In genomic region chr13:95657171-95657570, GRCm38 (mm10) we compare ENCODE assay signal across 14 mouse cellular contexts. TPM values are rescaled to one million over a fixed set of nuclear protein-coding genes. Genes with fewer than 3 reads are reported as not detected.
DNase-seq lines count a peak whose midpoint lies in the region; ATAC-seq and TF ChIP-seq lines count a peak whose summit lies in the region.
"Had no signal": no experiment of that assay in that cellular context is flagged by ENCODE, and none has a peak within 500 bp of the region (broad histone marks: within the 10 kb centered on the region; RNA-seq: fewer than 3 reads in every experiment).

No protein-coding gene starts in this region.

- 67% methylated on average over 9 of the region's 9 CpGs for WGBS in kidney, adult 2 months
- 16% methylated on average over 9 of the region's 9 CpGs for WGBS in liver, embryonic 13.5 days (ENCODE audit: insufficient replicate concordance)
- 72% methylated on average over 9 of the region's 9 CpGs for WGBS in forebrain, postnatal 0 days

- intact Hi-C loops in left cerebral cortex, postnatal 10 days (cut with DNase I) = no loop called here

- no peak overlapping the region for H3K27ac ChIP-seq in kidney, adult 2 months (ENCODE audit: insufficient read depth, low read depth, low read length)
- peak overlapping the region; percentile 86 for H3K27ac ChIP-seq in ES-E14 (ENCODE audit: insufficient read depth, low read depth, low read length, poor library complexity, severe bottlenecking)
- H3K27ac ChIP-seq in liver, embryonic 13.5 days = peak overlapping the region; percentile 56
- no peak overlapping the region for H3K27ac ChIP-seq in forebrain, postnatal 0 days (ENCODE audit: low read depth, low read length)
- H3K27ac ChIP-seq: forebrain, embryonic 15.5 days; left cerebral cortex, adult 2 months had no signal

- peak; percentile 89 for ATAC-seq in liver, embryonic 13.5 days (ENCODE audit: low read depth)
- no peak for ATAC-seq in forebrain, postnatal 0 days
- ATAC-seq: forebrain, embryonic 15.5 days had no signal

- H3K9ac ChIP-seq in ES-E14 (ENCODE audit: insufficient read depth, low read depth, low read length, poor library complexity, severe bottlenecking) = no peak overlapping the region
- H3K9ac ChIP-seq in liver, embryonic 13.5 days = peak overlapping the region; percentile 14; the same call in 1 of the 2 replicates
- H3K9ac ChIP-seq in forebrain, postnatal 0 days = no peak overlapping the region
- H3K9ac ChIP-seq: forebrain, embryonic 15.5 days had no signal

- no peaks in the 10 kb centered on the region for H3K27me3 ChIP-seq in kidney, adult 2 months (replicated peaks; ENCODE audit: control insufficient read depth, insufficient read depth, low read length)
- no peaks in the 10 kb centered on the region for H3K27me3 ChIP-seq in liver, embryonic 13.5 days
- no peaks in the 10 kb centered on the region for H3K27me3 ChIP-seq in forebrain, postnatal 0 days (ENCODE audit: insufficient read depth, low read length)
- H3K27me3 ChIP-seq: forebrain, embryonic 15.5 days had no signal

- no peak overlapping the region for H3K4me3 ChIP-seq in kidney, adult 2 months (ENCODE audit: insufficient read depth, low read depth, low read length)
- H3K4me3 ChIP-seq in ES-E14 (ENCODE audit: insufficient read depth in 1 of 2, low read depth in 1 of 2, low read length in 2 of 2, poor library complexity in 1 of 2, severe bottlenecking in 1 of 2) = no peak overlapping the region
- H3K4me3 ChIP-seq in liver, embryonic 13.5 days (replicated peaks) = no peak overlapping the region
- H3K4me3 ChIP-seq in forebrain, postnatal 0 days (ENCODE audit: low read depth, low read length) = no peak overlapping the region
- H3K4me3 ChIP-seq: forebrain, embryonic 15.5 days; left cerebral cortex, adult 2 months had no signal

- no peaks in the 10 kb centered on the region for H3K9me3 ChIP-seq in ES-E14 (ENCODE audit: control insufficient read depth, insufficient read depth, low read depth, low read length)
- H3K9me3 ChIP-seq in liver, embryonic 13.5 days (replicated peaks) = no peaks in the 10 kb centered on the region
- H3K9me3 ChIP-seq in forebrain, postnatal 0 days (ENCODE audit: low read length) = no peaks in the 10 kb centered on the region
- H3K9me3 ChIP-seq: forebrain, embryonic 15.5 days had no signal

- no peaks in the 10 kb centered on the region for H3K4me1 ChIP-seq in kidney, adult 2 months (ENCODE audit: control insufficient read depth, insufficient read depth, low read length)
- H3K4me1 ChIP-seq in ES-E14 (ENCODE audit: control insufficient read depth in 2 of 2, insufficient read depth in 2 of 2, low read length in 2 of 2, poor library complexity in 1 of 2) = peaks cover 10 to 20% of the 10 kb centered on the region in 2 experiments; a peak in 2 of 4 replicates
- H3K4me1 ChIP-seq in liver, embryonic 13.5 days (replicated peaks) = peaks cover 53% of the 10 kb centered on the region
- no peaks in the 10 kb centered on the region for H3K4me1 ChIP-seq in forebrain, postnatal 0 days (ENCODE audit: insufficient read depth)

- H3K4me2 ChIP-seq in liver, embryonic 13.5 days = peak overlapping the region; percentile 9; the same call in 1 of the 2 replicates
- H3K4me2 ChIP-seq in forebrain, postnatal 0 days (ENCODE audit: low read depth) = no peak overlapping the region
- H3K4me2 ChIP-seq: forebrain, embryonic 15.5 days had no signal

- no peak for TF ChIP-seq POLR2A in kidney, adult 2 months (IDR thresholded peaks at IDR 0.05; ENCODE audit: low read depth, low read length)

- in situ Hi-C loops in ES-E14 (cut with MboI; ENCODE audit: low sequenced_read_pairs in 2 of 2, unreplicated experiment in 2 of 2) = no loop called here

- DNase-seq in adrenal gland, adult 2 months = peak; percentile 23
- DNase-seq in adrenal gland, adult 18-20 months (ENCODE audit: low spot score in 2 of 2) = no peak
- peak; percentile 29 for DNase-seq in kidney, adult 2 months
- DNase-seq in kidney, adult 8-10 months = no peak
- peak; percentile 61 for DNase-seq in ES-E14 (ENCODE audit: low read depth, low spot score)
- peak; percentile 24 for DNase-seq in liver, embryonic 13.5 days
- DNase-seq in forebrain, postnatal 0 days = no peak
- DNase-seq in left cerebral cortex, postnatal 10 days (ENCODE audit: extremely low spot score in 1 of 2, low spot score in 2 of 2) = no peak
- DNase-seq: gastrocnemius, postnatal 36 days; kidney, adult 18-20 months; retina, postnatal 1 day; thymus, postnatal 36 days had no signal

- no peak for TF ChIP-seq CTCF in kidney, adult 2 months (conservative IDR thresholded peaks at IDR 0.05; ENCODE audit: insufficient read depth, insufficient read length, low read depth, low read length)
- TF ChIP-seq CTCF in forebrain, postnatal 0 days (IDR thresholded peaks at IDR 0.05; ENCODE audit: low read depth) = no peak

- no peaks in the 10 kb centered on the region for H3K36me3 ChIP-seq in kidney, adult 2 months (ENCODE audit: control insufficient read depth, insufficient read depth, low read length)
- H3K36me3 ChIP-seq in ES-E14 (ENCODE audit: control insufficient read depth, insufficient read depth, low read length, poor library complexity, severe bottlenecking) = no peaks in the 10 kb centered on the region; the same call in 1 of the 2 replicates
- peaks cover 62% of the 10 kb centered on the region for H3K36me3 ChIP-seq in liver, embryonic 13.5 days
- H3K36me3 ChIP-seq in forebrain, postnatal 0 days (ENCODE audit: insufficient read depth) = no peaks in the 10 kb centered on the region
- H3K36me3 ChIP-seq: forebrain, embryonic 15.5 days had no signal

TF ChIP-seq in ES-E14, 5 proteins besides CTCF, POLR2A, EP300 and RAD21:
- TF ChIP-seq ZC3H11A (IDR thresholded peaks at IDR 0.05; ENCODE audit: borderline replicate concordance, low read depth, low read length) = no peak
- TF ChIP-seq CHD2 (IDR thresholded peaks at IDR 0.05; ENCODE audit: low read depth, low read length) = 0 out of 2 replicates have a peak, but pooled peaks have one; percentile 44

RNA-seq across cellular contexts. Expression of gene F2r, which starts 38.9 kb away (rescaled TPM):
- 100 to 1,000 TPM; 110 to 154 TPM for total RNA-seq in adrenal gland, adult 2 months (2021)
- 80.5 and 95.4 TPM in 2 replicates for polyA plus RNA-seq in adrenal gland, adult 2 months (2012; rRNA removed)
- 100 to 1,000 TPM in 1 of 2 experiments, 10 to 100 TPM in 1; 91.0 to 163 TPM for total RNA-seq in adrenal gland, adult 18-20 months (2021)
- 39.9 and 42.2 TPM in 2 replicates for polyA plus RNA-seq in kidney, adult 2 months (2012; rRNA removed)
- 94.1 and 113 TPM in 2 replicates for total RNA-seq in ES-E14 (2012; rRNA removed)
- 42.8 and 53.6 TPM in 2 replicates for polyA plus RNA-seq in liver, embryonic 13.5 days (2015; fragmentation: Nextera tagmentation; extraction: Ambion mirVana)
- total RNA-seq in forebrain, postnatal 0 days (2014; rRNA removed) = 28.4 and 41.7 TPM in 2 replicates
- 20.1 and 28.0 TPM in 2 replicates for polyA plus RNA-seq in forebrain, postnatal 0 days (2015; fragmentation: Nextera tagmentation; extraction: Ambion mirVana)
- total RNA-seq in left cerebral cortex, postnatal 10 days (2021) = 10 to 100 TPM in 1 of 2 experiments, 1 to 10 TPM in 1; 9.8 to 10.7 TPM

RNA-seq across cellular contexts. Expression of gene F2rl2, which starts 39.5 kb away (rescaled TPM):
- under 1 TPM; 0.26 to 0.52 TPM for total RNA-seq in adrenal gland, adult 2 months (2021)
- 0.12 and 0.44 TPM in 2 replicates for polyA plus RNA-seq in adrenal gland, adult 2 months (2012; rRNA removed)
- under 1 TPM; 0.17 to 0.19 TPM for total RNA-seq in adrenal gland, adult 18-20 months (2021)
- 0.20 and 0.28 TPM in 2 replicates for polyA plus RNA-seq in kidney, adult 2 months (2012; rRNA removed)
- 0.21 and 0.27 TPM in 2 replicates for total RNA-seq in ES-E14 (2012; rRNA removed)
- polyA plus RNA-seq in liver, embryonic 13.5 days (2015; fragmentation: Nextera tagmentation; extraction: Ambion mirVana) = 13.4 and 17.9 TPM in 2 replicates
- 0.10 and 1.1 TPM in 2 replicates for total RNA-seq in forebrain, postnatal 0 days (2014; rRNA removed)
- polyA plus RNA-seq in forebrain, postnatal 0 days (2015; fragmentation: Nextera tagmentation; extraction: Ambion mirVana) = 0.38 and 0.39 TPM in 2 replicates
- total RNA-seq in left cerebral cortex, postnatal 10 days (2021) = under 1 TPM; 0.17 to 0.55 TPM
- total RNA-seq: gastrocnemius, postnatal 36 days had no signal

Comparison
In these comparisons a context has a peak if more than half of its experiments do, and no peak if none do; other contexts are left out.
1. DNase-seq: peak in adrenal gland, adult 2 months (single experiment), kidney, adult 2 months (single experiment), ES-E14 (single experiment) and liver, embryonic 13.5 days (single experiment); none in adrenal gland, adult 18-20 months (0 of 2), kidney, adult 8-10 months (0 of 2), forebrain, postnatal 0 days (single experiment) and left cerebral cortex, postnatal 10 days (0 of 2).
2. H3K27ac ChIP-seq: peak in ES-E14 (single experiment) and liver, embryonic 13.5 days (single experiment); none in kidney, adult 2 months (single experiment) and forebrain, postnatal 0 days (single experiment).